Mouse (Mus musculus): ENCODE data around the gene Ugt2a2.

DNA sequence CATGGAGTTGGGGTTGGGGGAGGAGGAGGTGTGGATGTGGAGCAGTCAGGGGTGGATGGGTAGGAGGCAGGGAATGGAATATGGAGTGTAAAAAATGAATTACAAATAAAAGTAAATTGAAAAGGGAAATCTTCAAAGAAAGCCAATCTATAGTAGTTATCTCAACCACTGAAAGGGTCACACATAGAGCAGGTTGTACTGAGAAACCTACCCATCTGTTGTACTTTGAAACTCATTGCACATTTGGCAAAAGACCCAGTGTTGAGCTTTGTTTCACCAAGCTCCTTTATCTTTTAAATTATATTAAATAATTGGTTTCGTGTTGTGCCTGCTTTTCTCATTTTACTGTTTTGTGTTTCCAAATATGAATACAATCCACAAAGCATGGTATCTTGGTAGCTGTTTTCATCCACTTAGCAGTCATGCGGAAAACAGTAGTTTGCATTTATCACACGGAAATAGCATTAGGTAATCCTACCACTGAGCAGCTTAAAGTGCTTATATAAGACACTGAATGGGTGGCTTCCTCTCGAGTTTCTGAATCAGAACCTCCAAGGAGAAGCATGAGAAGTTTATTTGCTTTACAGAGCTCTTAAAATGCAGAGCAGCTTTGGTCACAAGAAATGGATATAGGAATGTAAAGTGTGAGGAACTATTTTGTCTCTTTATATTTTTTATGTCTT lies 23.9 kb upstream of the Ugt2a2 start:
- TF ChIP-seq POLR2AphosphoS5 (IDR thresholded peaks at IDR 0.05; ENCODE audit: insufficient replicate concordance, low read depth, low read length) = no peak
- TF ChIP-seq CTCF (IDR thresholded peaks at IDR 0.05; ENCODE audit: low read depth, low read length) = no peak
- TF ChIP-seq TAL1 (conservative IDR thresholded peaks at IDR 0.05; ENCODE audit: low read depth, low read length) = no peak
